Mouse (Mus musculus) c-Kit-positive CD71-positive TER-119-negative erythroid progenitor cells, embryonic 14.5 days (primary cell): ENCODE data around the gene Mgat3.

Experiments
- DNase-seq: peaks from one replicate; pipeline ENCODE4 v3.0.0-alpha.2; 2013; ENCODE audit warnings: low read depth

Gene Mgat3

GRCm38 (mm10) chr15:80149517-80149916, 24.0 kb upstream of the Mgat3 start:
- no peak for DNase-seq

DNA sequence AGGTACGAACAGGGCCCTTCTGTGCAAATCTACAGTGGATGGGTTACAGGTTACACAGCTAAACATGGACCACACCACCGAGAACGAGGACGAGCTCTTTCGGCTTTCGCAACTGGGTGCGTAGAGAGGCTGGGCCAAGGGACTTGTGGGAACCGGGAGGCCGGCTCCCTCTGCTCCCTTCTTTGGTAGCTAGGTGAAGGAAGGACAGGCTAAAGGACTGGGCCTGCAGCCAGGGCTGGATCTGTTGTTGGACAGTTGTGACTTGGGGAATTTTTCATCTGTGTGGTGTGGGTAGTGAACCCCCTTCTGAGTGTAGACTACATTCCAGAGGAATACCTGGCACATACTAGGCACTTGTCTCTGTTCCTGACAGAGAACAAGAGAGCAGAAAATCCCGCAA, 20.9 kb upstream of the Mgat3 start:
- DNase-seq = no peak

- no peak for DNase-seq
Observed at GRCm38 (mm10) chr15:80153757-80154156, 19.8 kb upstream of the Mgat3 start.

DNA sequence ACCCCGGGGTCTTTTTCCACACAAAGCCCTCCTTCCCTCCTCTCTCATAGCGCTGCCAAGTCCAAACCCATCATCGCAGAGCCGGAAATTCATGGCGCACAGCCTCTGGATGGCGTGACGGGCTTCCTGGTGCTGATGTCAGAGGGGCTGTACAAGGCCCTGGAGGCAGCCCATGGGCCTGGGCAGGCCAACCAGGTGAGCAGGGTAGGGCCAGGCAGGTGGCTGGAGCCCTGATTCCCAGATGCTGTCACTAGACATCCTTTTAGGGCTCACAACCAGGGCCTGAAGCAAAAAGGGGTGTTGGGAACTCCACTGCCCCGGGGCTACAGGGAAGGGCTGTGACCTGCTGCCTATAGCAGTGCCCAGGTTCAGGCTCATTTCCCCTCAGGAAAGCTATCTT, 17.8 kb upstream of the Mgat3 start:
- DNase-seq = no peak

- DNase-seq = no peak
Observed at GRCm38 (mm10) chr15:80157197-80157943, 16.2 kb upstream of the Mgat3 start.

- no peak for DNase-seq
Observed at GRCm38 (mm10) chr15:80158001-80158706, 15.4 kb upstream of the Mgat3 start.

DNA sequence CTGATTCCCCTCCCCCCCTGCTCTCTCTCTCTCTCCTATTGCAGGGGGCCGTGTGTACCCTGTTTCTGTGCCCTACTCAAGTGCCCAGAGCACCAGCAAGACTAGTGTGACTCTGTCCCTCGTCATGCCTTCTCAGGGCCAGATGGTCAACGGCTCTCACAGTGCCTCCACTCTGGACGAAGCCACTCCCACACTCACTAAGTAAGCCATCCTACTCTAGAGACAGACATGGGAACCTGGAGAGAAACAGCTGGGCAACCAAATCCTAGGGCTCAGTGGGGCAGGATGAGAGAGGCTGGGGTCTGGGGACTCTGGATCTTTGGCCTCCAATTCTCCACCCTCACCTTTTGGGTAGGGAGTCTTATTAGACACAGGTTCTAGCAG, 14.8 kb upstream of the Mgat3 start:
- no peak for DNase-seq

- DNase-seq = no peak
Observed at GRCm38 (mm10) chr15:80159286-80159901, 14.1 kb upstream of the Mgat3 start.

DNA sequence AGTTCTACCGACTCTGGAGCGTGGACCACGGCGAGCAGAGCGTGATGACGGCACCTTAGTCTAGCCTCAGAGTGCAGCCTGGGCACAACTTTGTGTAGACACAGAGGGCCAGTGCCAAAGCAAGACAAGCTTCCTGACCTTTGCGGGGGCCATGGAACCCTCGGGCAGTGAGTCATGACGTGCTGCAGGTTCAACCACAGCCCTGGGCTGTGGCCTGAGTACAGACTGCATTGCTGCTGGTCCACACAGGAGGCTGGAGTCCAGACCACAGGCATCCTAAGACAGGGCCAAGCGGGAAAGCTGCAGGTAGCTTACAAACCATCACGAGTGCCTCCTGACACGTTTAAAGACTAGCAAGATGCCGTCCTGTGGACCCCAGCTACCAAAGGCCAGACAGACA, 13.3 kb upstream of the Mgat3 start:
- DNase-seq = no peak

DNA sequence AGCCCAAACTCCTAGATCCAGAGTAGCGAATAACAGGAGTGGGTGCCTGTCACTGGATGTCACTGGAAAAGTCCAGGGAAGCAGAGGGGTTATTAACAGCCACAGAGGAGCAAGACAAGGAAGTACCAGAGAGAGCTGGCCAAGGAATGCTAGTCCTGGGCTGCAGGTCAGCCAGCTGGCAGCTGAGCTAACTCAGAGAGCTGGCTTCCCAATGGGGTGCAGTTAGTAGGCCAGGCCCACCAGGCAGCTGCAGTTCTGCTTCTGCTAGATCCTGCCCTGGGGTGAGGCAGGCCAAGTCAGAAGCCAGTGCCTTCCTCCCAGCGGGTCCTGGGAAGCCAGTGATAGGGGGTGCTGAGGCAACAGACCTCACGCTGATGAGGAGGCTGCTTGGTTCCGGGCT, 12.8 kb upstream of the Mgat3 start:
- no peak for DNase-seq

GRCm38 (mm10) chr15:80161199-80161598, 12.3 kb upstream of the Mgat3 start:
- DNase-seq = no peak

DNA sequence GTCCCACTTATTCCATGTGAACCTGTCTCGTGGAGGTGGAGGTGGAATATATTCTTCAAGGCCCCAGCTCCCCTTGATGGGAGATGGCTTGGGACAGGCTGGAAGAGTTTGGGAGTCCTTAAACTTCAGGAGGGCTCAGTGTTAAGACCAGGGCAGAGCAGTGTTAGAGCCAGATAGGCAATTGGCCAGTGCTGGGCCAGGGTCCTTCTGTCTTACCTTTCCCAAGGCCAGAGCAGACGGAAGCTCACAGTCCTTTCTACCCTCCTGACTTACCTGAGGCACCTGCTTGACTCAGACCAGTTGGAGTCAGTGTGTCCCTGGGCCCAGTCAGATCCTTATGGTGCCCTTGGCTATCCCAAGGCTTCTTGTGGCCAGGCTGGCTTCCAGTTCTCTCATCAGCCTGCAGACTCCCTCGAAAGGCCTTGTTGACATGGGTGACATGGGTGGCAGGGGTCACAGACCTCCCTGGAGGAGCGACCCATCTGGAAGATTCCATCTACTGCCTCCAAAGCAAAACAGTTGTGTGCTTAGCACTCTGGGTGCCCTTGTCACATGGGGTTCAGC, 11.0 kb upstream of the Mgat3 start:
- DNase-seq = no peak

DNA sequence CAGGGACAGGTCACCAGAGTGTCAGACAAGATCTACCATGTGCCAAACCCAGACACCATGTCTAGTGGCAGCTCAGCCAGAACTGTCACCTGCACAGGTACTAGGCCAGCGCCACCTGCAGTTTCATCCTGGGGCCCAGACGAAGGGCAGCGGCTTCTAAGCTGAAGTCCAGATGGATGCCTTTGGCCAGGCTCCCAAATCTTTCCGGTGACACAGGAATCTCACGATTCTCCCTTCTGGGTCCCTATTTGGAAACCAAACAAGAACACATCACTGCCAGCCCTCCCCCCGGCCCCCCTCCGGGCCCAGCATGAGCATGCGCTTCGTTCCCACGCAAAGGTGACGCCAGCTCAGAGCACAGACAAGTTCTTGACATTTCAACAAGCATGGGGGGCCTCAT, 10.2 kb upstream of the Mgat3 start:
- no peak for DNase-seq

DNA sequence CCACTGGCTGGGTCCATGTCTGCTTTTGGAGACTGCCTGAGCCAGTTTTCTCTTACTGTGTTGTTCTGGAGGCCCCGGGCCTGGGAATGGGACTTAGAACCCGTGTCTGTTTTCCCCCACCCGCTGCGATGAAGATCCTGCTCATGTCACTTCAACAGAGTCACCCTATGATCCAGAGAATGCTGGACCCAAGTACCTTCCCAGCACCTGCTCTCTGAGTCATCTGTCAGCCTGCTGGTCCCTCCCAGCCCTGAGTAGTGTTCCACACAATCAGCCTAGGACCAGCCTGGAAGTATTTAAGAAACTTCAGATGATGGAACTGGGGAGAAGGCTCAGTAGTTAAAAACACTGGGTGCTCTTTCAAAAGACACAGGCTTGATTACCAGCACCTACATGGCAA, 9.8 kb upstream of the Mgat3 start:
- DNase-seq = no peak

- DNase-seq = no peak
Observed at GRCm38 (mm10) chr15:80165396-80165795, 8.1 kb upstream of the Mgat3 start.

- DNase-seq = no peak
Observed at GRCm38 (mm10) chr15:80169484-80169883, 4.0 kb upstream of the Mgat3 start.

DNA sequence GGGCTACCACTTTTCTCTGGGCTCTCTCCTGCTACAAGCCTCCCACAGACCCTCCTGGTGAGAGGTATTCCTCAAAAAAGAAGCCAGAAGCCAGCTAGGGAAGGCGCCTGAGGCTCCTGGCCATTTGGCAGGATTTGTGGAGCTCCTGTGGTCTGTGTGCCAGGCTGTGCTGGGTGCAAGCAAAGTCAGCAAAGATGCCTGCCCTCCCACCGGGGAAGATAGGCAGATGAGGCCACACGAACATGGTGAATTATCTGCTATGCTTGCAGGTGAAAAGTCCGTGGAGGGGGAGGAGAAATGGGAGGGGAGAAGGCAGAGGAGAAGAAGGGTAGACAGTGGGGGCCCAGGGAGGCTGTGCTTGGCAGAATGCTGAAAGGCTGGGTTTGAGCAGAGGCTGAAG, 3.2 kb upstream of the Mgat3 start:
- no peak for DNase-seq

- DNase-seq = no peak
Observed at GRCm38 (mm10) chr15:80171286-80171685, 2.2 kb upstream of the Mgat3 start.

DNA sequence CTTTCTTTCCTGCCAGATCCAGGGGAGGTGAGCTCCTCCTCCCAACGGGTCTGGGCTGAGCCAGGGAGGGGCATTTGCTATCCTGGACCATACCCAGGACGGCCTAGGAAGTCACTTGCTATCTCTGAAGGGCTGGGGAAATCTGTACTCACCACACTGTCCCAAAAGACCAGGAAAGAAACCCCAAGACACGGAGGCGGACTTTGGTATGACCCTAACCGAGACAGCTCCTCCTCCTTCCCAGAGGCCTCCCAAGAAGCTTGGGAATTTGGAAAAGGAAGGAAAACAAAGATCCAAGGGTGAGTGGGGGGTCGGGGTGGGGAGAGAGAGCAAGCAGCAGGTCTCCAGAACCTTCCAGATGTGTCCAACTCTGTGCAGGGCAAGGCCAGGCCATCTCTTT, 1.7 kb upstream of the Mgat3 start:
- DNase-seq = no peak

- DNase-seq = no peak
Observed at GRCm38 (mm10) chr15:80173781-80174597, 468 bp downstream of the Mgat3 start.

DNA sequence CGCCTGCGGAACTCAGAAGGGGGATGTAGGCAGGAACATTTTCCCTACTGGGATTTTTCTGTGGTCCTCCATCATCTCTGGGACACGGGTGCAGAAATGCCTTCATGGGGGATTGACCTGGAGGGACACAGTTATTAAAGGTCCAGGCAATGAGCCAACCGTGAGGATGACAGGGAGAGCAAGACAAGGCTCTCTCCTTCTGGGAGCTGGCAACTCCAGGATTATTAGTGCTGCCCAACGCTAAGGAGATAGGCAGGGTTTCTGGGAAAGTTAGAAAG, 1.0 kb downstream of the Mgat3 start:
- DNase-seq = no peak

DNA sequence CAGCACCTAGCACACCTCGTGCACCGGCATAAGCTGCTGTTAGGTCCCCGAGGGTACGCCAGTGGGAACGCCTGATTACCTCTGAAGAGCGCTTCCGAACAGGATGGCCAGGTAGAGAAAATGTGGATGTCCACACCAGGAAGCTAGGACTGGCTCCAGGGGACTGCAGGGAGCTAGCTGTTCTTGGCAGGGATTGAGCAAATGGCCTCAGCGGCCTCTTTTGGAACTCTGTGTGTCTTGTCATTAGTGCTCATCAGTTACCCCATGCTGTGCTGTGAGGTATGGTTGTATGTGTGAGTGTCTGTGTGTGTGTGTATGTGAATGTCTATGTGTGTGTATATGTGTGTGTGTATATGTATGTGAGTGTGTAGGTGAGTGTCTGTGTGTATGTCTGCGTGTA, 1.8 kb downstream of the Mgat3 start:
- DNase-seq = no peak

DNA sequence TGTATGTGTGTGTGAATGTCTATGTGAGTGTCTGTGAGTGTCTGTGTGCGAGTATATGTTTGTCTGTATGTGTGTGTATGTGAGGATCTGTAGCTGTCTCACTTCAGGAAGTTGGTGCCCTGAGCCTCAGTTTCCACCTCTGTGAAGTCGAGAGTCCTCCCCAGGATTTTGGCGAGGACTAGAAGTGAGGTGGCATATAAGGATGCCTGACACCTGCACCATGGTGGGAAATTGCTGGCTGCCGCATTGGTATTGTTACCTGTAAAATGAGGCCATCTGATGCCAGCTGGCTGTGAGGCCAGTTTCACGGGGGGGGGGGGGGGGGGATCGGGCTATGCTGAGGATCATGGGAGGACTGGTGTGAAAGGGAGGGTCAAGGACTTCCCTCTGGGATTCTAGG, 2.2 kb downstream of the Mgat3 start:
- DNase-seq = no peak
